Mouse (Mus musculus): ENCODE results near the gene Rgl1.

- TF ChIP-seq CTCF (IDR thresholded peaks at IDR 0.05; ENCODE audit: borderline replicate concordance, control insufficient read depth, extremely low read depth, insufficient read depth, low read length, poor library complexity): no peak
- TF ChIP-seq POLR2A (IDR thresholded peaks at IDR 0.05; ENCODE audit: control insufficient read depth, extremely low read depth, insufficient read depth, low read length, poor library complexity): no peak
Measured at GRCm38 (mm10) chr1:152543449-152544159, 222.5 kb downstream of the Rgl1 start.
